ENCODE assay signal across 10 mouse cellular contexts in the genomic region with DNA sequence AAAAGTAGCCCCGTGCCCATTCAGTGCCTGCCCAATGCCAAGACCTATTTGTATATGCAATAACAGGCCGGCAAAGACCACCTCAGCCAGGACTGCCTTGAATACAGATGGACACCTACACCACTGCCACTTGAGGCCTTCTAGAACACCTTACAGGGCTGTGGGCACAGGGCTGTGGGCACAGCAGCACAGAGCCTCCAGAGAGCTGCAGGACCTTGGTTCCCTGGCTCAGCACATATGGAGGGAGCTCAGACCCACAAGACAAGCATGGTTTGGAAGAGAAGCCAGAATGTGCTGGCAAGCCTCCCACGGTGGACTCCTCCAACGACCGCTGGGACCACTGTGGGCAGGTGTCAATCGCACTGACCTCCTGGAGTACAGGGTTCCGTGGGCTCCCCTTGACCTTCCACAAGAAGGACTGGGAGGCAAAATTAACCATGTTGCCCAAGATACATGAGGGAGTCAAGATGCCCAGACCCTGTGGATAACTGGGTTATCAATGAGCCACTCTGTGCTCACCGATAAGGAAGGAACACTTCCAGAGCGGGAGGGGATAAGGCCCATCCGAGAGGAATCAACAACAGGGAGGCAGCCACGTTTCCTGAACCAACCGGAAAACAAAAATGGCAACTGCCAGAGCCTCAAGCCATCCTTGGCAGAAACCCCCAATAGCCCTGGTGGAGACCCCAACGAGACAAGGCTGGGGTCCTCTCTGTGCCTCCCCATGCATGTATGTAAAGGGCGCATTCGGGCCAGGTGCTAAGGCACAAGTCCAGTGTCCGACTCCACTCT. TPM values are rescaled to one million over a fixed set of nuclear protein-coding genes. Genes with fewer than 3 reads are reported as not detected.
DNase-seq lines count a peak whose midpoint lies in the region; ATAC-seq lines count a peak whose summit lies in the region.
"Had no signal": no experiment of that assay in that cellular context is flagged by ENCODE, and none has a peak within 500 bp of the region (broad histone marks: within the 10 kb centered on the region; RNA-seq: fewer than 3 reads in every experiment).

No protein-coding gene starts in this region.

- H3K36me3 ChIP-seq in kidney, embryonic 15.5 days = no peaks in the 10 kb centered on the region
- no peaks in the 10 kb centered on the region for H3K36me3 ChIP-seq in kidney, embryonic 14.5 days (ENCODE audit: control insufficient read depth, insufficient read depth, low read length)
- 0 out of 2 replicates have a peak, but pooled peaks cover 7% of the 10 kb centered on the region for H3K36me3 ChIP-seq in embryonic facial prominence, embryonic 13.5 days
- no peaks in the 10 kb centered on the region for H3K36me3 ChIP-seq in hindbrain, embryonic 11.5 days (ENCODE audit: control insufficient read depth, insufficient read depth, low read length)
- H3K36me3 ChIP-seq in midbrain, embryonic 14.5 days (ENCODE audit: control insufficient read depth, insufficient read depth, low read length) = no peaks in the 10 kb centered on the region

- H3K4me3 ChIP-seq in kidney, embryonic 15.5 days (replicated peaks) = no peak overlapping the region
- no peak overlapping the region for H3K4me3 ChIP-seq in kidney, embryonic 14.5 days (ENCODE audit: low read length)
- no peak overlapping the region for H3K4me3 ChIP-seq in embryonic facial prominence, embryonic 13.5 days
- peak overlapping the region; percentile 88; the same call in 1 of the 2 replicates for H3K4me3 ChIP-seq in hindbrain, embryonic 11.5 days (ENCODE audit: low read depth, low read length)
- peak overlapping the region; percentile 83 for H3K4me3 ChIP-seq in midbrain, embryonic 14.5 days (replicated peaks; ENCODE audit: low read depth, low read length)

- peak overlapping the region; percentile 97; the same call in 1 of the 2 replicates for H3K4me2 ChIP-seq in kidney, embryonic 15.5 days
- H3K4me2 ChIP-seq in kidney, embryonic 14.5 days (replicated peaks; ENCODE audit: low read depth, low read length) = no peak overlapping the region
- H3K4me2 ChIP-seq in embryonic facial prominence, embryonic 13.5 days = peak overlapping the region; percentile 97
- peak overlapping the region; percentile 93 for H3K4me2 ChIP-seq in hindbrain, embryonic 11.5 days (replicated peaks; ENCODE audit: low read depth, low read length)
- peak overlapping the region; percentile 98 for H3K4me2 ChIP-seq in midbrain, embryonic 14.5 days (ENCODE audit: low read length)

- H3K27me3 ChIP-seq in kidney, embryonic 15.5 days = 0 out of 2 replicates have a peak, but pooled peaks cover 4% of the 10 kb centered on the region
- H3K27me3 ChIP-seq in kidney, embryonic 14.5 days (ENCODE audit: control insufficient read depth, insufficient read depth, low read length) = peaks cover 8% of the 10 kb centered on the region; the same call in 1 of the 2 replicates
- no peaks in the 10 kb centered on the region for H3K27me3 ChIP-seq in embryonic facial prominence, embryonic 13.5 days
- no peaks in the 10 kb centered on the region for H3K27me3 ChIP-seq in hindbrain, embryonic 11.5 days (ENCODE audit: control insufficient read depth, insufficient read depth, low read length)
- H3K27me3 ChIP-seq in midbrain, embryonic 14.5 days (ENCODE audit: control insufficient read depth, insufficient read depth, low read length) = no peaks in the 10 kb centered on the region

- no peaks in the 10 kb centered on the region for H3K9me3 ChIP-seq in kidney, embryonic 15.5 days (replicated peaks)
- no peaks in the 10 kb centered on the region for H3K9me3 ChIP-seq in kidney, embryonic 14.5 days (ENCODE audit: control insufficient read depth, low read length)
- no peaks in the 10 kb centered on the region for H3K9me3 ChIP-seq in embryonic facial prominence, embryonic 13.5 days
- no peaks in the 10 kb centered on the region for H3K9me3 ChIP-seq in hindbrain, embryonic 11.5 days (ENCODE audit: control insufficient read depth, low read length)
- no peaks in the 10 kb centered on the region for H3K9me3 ChIP-seq in midbrain, embryonic 14.5 days (ENCODE audit: control insufficient read depth, low read length)

- no peak overlapping the region for H3K27ac ChIP-seq in kidney, embryonic 15.5 days
- H3K27ac ChIP-seq in kidney, embryonic 14.5 days (ENCODE audit: low read depth, low read length) = no peak overlapping the region
- no peak overlapping the region for H3K27ac ChIP-seq in embryonic facial prominence, embryonic 13.5 days
- peak overlapping the region; percentile 18; the same call in 1 of the 2 replicates for H3K27ac ChIP-seq in hindbrain, embryonic 11.5 days (ENCODE audit: low read depth, low read length)
- H3K27ac ChIP-seq in midbrain, embryonic 14.5 days (replicated peaks; ENCODE audit: low read depth, low read length) = no peak overlapping the region; the same call in 1 of the 2 replicates

- no peak for ATAC-seq in kidney, embryonic 15.5 days (replicated peaks; ENCODE audit: low FRiP score)
- no peak for ATAC-seq in kidney, embryonic 14.5 days (ENCODE audit: low FRiP score, low TSS enrichment)
- ATAC-seq in embryonic facial prominence, embryonic 13.5 days (ENCODE audit: insufficient number of reproducible peaks, insufficient read depth, low FRiP score, low TSS enrichment, low read depth) = no peak
- ATAC-seq in hindbrain, embryonic 11.5 days (ENCODE audit: low FRiP score) = no peak
- ATAC-seq in midbrain, embryonic 14.5 days (ENCODE audit: low FRiP score, low TSS enrichment) = no peak
- no peak for ATAC-seq in inflammation-experienced regulatory T-cells, adult 6 months
- ATAC-seq in megakaryocyte progenitor cell, adult 5-6 weeks (replicated peaks; ENCODE audit: poor library complexity) = no peak

- no peak for DNase-seq in hindbrain, embryonic 11.5 days (ENCODE audit: low spot score)
- no peak for DNase-seq in midbrain, embryonic 14.5 days
- DNase-seq in adrenal gland, postnatal 10 days = no peak
- DNase-seq: adrenal gland, postnatal 25 days; kidney, postnatal 4 days had no signal

- H3K9ac ChIP-seq in kidney, embryonic 15.5 days = no peak overlapping the region
- no peak overlapping the region for H3K9ac ChIP-seq in kidney, embryonic 14.5 days (ENCODE audit: low read depth, low read length)
- peak overlapping the region; percentile 8; the same call in 1 of the 2 replicates for H3K9ac ChIP-seq in embryonic facial prominence, embryonic 13.5 days
- peak overlapping the region; percentile 46 for H3K9ac ChIP-seq in hindbrain, embryonic 11.5 days (ENCODE audit: low read depth, low read length)
- H3K9ac ChIP-seq in midbrain, embryonic 14.5 days (replicated peaks; ENCODE audit: low read length) = peak overlapping the region; percentile 90; the same call in 1 of the 2 replicates

- WGBS in kidney, embryonic 15.5 days = 79% methylated on average over 16 of the region's 16 CpGs
- 78% methylated on average over 16 of the region's 16 CpGs for WGBS in kidney, embryonic 14.5 days
- 83% methylated on average over 16 of the region's 16 CpGs for WGBS in embryonic facial prominence, embryonic 13.5 days
- WGBS in hindbrain, embryonic 11.5 days = 84% methylated on average over 16 of the region's 16 CpGs
- WGBS in midbrain, embryonic 14.5 days = 60% methylated on average over 16 of the region's 16 CpGs

- H3K4me1 ChIP-seq in kidney, embryonic 15.5 days = peaks cover 86% of the 10 kb centered on the region
- peaks cover 37% of the 10 kb centered on the region for H3K4me1 ChIP-seq in kidney, embryonic 14.5 days (ENCODE audit: control insufficient read depth, insufficient read depth, low read length)
- H3K4me1 ChIP-seq in embryonic facial prominence, embryonic 13.5 days = peaks cover 69% of the 10 kb centered on the region
- H3K4me1 ChIP-seq in hindbrain, embryonic 11.5 days (replicated peaks; ENCODE audit: control insufficient read depth, insufficient read depth, low read length) = peaks cover 25% of the 10 kb centered on the region
- H3K4me1 ChIP-seq in midbrain, embryonic 14.5 days (ENCODE audit: control insufficient read depth, insufficient read depth, low read length) = peaks cover 63% of the 10 kb centered on the region

RNA-seq across cellular contexts. Expression of a gene that starts 3.7 kb away (rescaled TPM):
- polyA plus RNA-seq in kidney, embryonic 15.5 days (2015; fragmentation: Nextera tagmentation; extraction: Ambion mirVana) = 7.7 and 8.1 TPM in 2 replicates
- 9.9 and 11.0 TPM in 2 replicates for polyA plus RNA-seq in kidney, embryonic 14.5 days (2014; fragmentation: Nextera tagmentation; extraction: Ambion mirVana)
- polyA plus RNA-seq in embryonic facial prominence, embryonic 13.5 days (2015; fragmentation: Nextera tagmentation; extraction: Ambion mirVana) = 6.3 and 6.6 TPM in 2 replicates
- polyA plus RNA-seq in hindbrain, embryonic 11.5 days (2014; fragmentation: Nextera tagmentation; extraction: Ambion mirVana) = 17.2 and 17.8 TPM in 2 replicates
- 20.9 and 22.3 TPM in 2 replicates for polyA plus RNA-seq in midbrain, embryonic 14.5 days (2014; fragmentation: Nextera tagmentation; extraction: Ambion mirVana)
- under 1 TPM; 0.21 to 0.33 (median 0.28) TPM for polyA plus RNA-seq in inflammation-experienced regulatory T-cells, adult 6 months (2017; shearing (Covaris generic))
- 0.39 and 0.64 TPM in 2 replicates for total RNA-seq in megakaryocyte progenitor cell, adult 5-6 weeks (2015)
- 0.46 and 1.6 TPM in 2 replicates for total RNA-seq in megakaryocyte progenitor cell, adult 5-6 weeks (2017)
- 10 to 100 TPM; 19.8 to 22.1 TPM for total RNA-seq in adrenal gland, postnatal 10 days (2021)

RNA-seq across cellular contexts. Expression of a gene that starts 34.5 kb away (rescaled TPM):
- 0.55 and 1.00 TPM in 2 replicates for polyA plus RNA-seq in kidney, embryonic 15.5 days (2015; fragmentation: Nextera tagmentation; extraction: Ambion mirVana)
- 0.27 and 0.61 TPM in 2 replicates for polyA plus RNA-seq in kidney, embryonic 14.5 days (2014; fragmentation: Nextera tagmentation; extraction: Ambion mirVana)
- polyA plus RNA-seq in embryonic facial prominence, embryonic 13.5 days (2015; fragmentation: Nextera tagmentation; extraction: Ambion mirVana) = 0.44 and 0.69 TPM in 2 replicates
- polyA plus RNA-seq in hindbrain, embryonic 11.5 days (2014; fragmentation: Nextera tagmentation; extraction: Ambion mirVana) = 1.2 and 1.8 TPM in 2 replicates
- polyA plus RNA-seq in midbrain, embryonic 14.5 days (2014; fragmentation: Nextera tagmentation; extraction: Ambion mirVana) = 1.3 and 1.6 TPM in 2 replicates
- polyA plus RNA-seq in inflammation-experienced regulatory T-cells, adult 6 months (2017; shearing (Covaris generic)) = not detected
- total RNA-seq in megakaryocyte progenitor cell, adult 5-6 weeks (2015) = not detected in 2 replicates
- total RNA-seq in megakaryocyte progenitor cell, adult 5-6 weeks (2017) = not detected in 2 replicates
- total RNA-seq in adrenal gland, postnatal 10 days (2021) = 1 to 10 TPM in 1 of 2 experiments, under 1 TPM in 1; 0.96 to 1.1 TPM

Comparison
In these comparisons a context has a peak if more than half of its experiments do, and no peak if none do; other contexts are left out.
1. H3K4me3 ChIP-seq: peak in hindbrain, embryonic 11.5 days (single experiment) and midbrain, embryonic 14.5 days (single experiment); none in kidney, embryonic 15.5 days (single experiment), kidney, embryonic 14.5 days (single experiment) and embryonic facial prominence, embryonic 13.5 days (single experiment).
2. H3K9ac ChIP-seq: peak in embryonic facial prominence, embryonic 13.5 days (single experiment), hindbrain, embryonic 11.5 days (single experiment) and midbrain, embryonic 14.5 days (single experiment); none in kidney, embryonic 15.5 days (single experiment) and kidney, embryonic 14.5 days (single experiment).